Mouse (Mus musculus) ES-Bruce4 (cell line): ENCODE results near the gene Aip.

Experiments
- CTCF ChIP-seq: IDR thresholded peaks from one replicate; pipeline ENCODE4 v1.8.1; 2011; ENCODE audit warnings: low read depth, low read length
- POLR2A ChIP-seq: IDR thresholded peaks from one replicate; pipeline ENCODE4 v1.8.1; 2011; ENCODE audit warnings: low read length; ENCODE audit not compliant: insufficient read depth

GRCm38 (mm10) chr19:4147782-4148490 lies 22.3 kb upstream of the Aip start:
- TF ChIP-seq CTCF (no peak), POLR2A (no peak)
